Mouse (Mus musculus) liver, postnatal 0 days (tissue): ENCODE measurements around the gene Aurkb. TPM values are rescaled to one million over a fixed set of nuclear protein-coding genes. Genes with fewer than 3 reads are reported as not detected.
"Not testable (repeated sequence)": the region's sequence is repeated elsewhere in the genome, so short reads cannot be mapped to it uniquely, and the experiment has no call there.

Experiments used
- ATAC-seq: fragments of 200-750 bp; cut with Nextera tagmentation; 2 replicates; pipeline ENCODE4 v1.8.0; 2017; ENCODE audit warnings: mild to moderate bottlenecking, moderate library complexity
- DNase-seq: peaks from one replicate; pipeline ENCODE4 v3.0.0-alpha.2; 2016
- H3K27ac ChIP-seq: fragments of 300-500 bp; sonication (generic); 2 replicates; pipeline ENCODE4 v1.5.1; 2014; ENCODE audit warnings: antibody characterized with exemption, moderate library complexity, mild to moderate bottlenecking, low read depth
- H3K27me3 ChIP-seq: fragments of 300-500 bp; sonication (generic); 2 replicates; pipeline ENCODE4 v1.6.1; 2014; ENCODE audit warnings: low read length, control low read depth, mixed read lengths; ENCODE audit not compliant: insufficient read depth
- H3K36me3 ChIP-seq: fragments of 300-500 bp; sonication (generic); replicated peaks from 2 replicates; pipeline ENCODE4 v1.6.1; 2014; ENCODE audit warnings: mild to moderate bottlenecking, control low read depth, low read length, moderate library complexity, mixed read lengths; ENCODE audit not compliant: insufficient read depth
- H3K4me1 ChIP-seq: fragments of 300-500 bp; sonication (generic); 2 replicates; pipeline ENCODE4 v1.6.1; 2014; ENCODE audit warnings: antibody characterized with exemption, mild to moderate bottlenecking, control low read depth; ENCODE audit not compliant: insufficient read depth
- H3K4me2 ChIP-seq: fragments of 300-500 bp; sonication (generic); 2 replicates; pipeline ENCODE4 v1.6.1; 2014; ENCODE audit warnings: low read depth, mild to moderate bottlenecking, low read length, moderate library complexity, mixed read lengths
- H3K4me3 ChIP-seq: fragments of 300-500 bp; sonication (generic); 2 replicates; pipeline ENCODE4 v1.5.1; 2014; ENCODE audit warnings: low read depth, low read length
- H3K9ac ChIP-seq: fragments of 300-500 bp; sonication (generic); replicated peaks from 2 replicates; pipeline ENCODE4 v1.6.1; 2014; ENCODE audit warnings: mild to moderate bottlenecking, moderate library complexity
- H3K9me3 ChIP-seq: fragments of 300-500 bp; sonication (generic); 2 replicates; pipeline ENCODE4 v1.6.1; 2016; ENCODE audit warnings: mild to moderate bottlenecking, control low read depth, low read length, mixed read lengths
- CTCF ChIP-seq: sonication (generic); IDR thresholded peaks from 2 replicates; pipeline ENCODE4 v1.5.1; 2016; ENCODE audit warnings: antibody characterized with exemption, low read depth
- EP300 ChIP-seq: IDR thresholded peaks from 2 replicates; pipeline ENCODE4 v1.6.1; 2016; ENCODE audit warnings: antibody characterized with exemption, low read depth, mild to moderate bottlenecking
- WGBS: fragments of 180-500 bp; shearing (Covaris S2); extraction: QIAGEN DNeasy Blood & Tissue Kit; methylation state at CpG from one replicate; pipeline ENCODE4 v1.1.7; 2014; ENCODE audit not compliant: insufficient replicate concordance; 5-methylcytosine and 5-hydroxymethylcytosine counted together
- polyA plus RNA-seq: library from polyadenylated mRNA; unstranded; fragments of >200 nt; fragmentation: Nextera tagmentation; extraction: Ambion mirVana; gene quantifications from 2 replicates; pipeline ENCODE4 v1.2.1, GENCODE M21; 2015

Aurkb gene
- 41.3 and 45.9 TPM in 2 replicates for polyA plus RNA-seq

- Histone ChIP-seq H3K4me2 (peak within 1 kb of the TSS; percentile 93), H3K9ac (peak within 1 kb of the TSS; percentile 93), H3K27me3 (no peaks in the 10 kb centered on the region), H3K4me1 (peaks cover 19% of the 10 kb centered on the region), H3K27ac (peak within 1 kb of the TSS; percentile 93), H3K4me3 (peak within 1 kb of the TSS; percentile 92), H3K36me3 (peaks cover 32% of the 10 kb centered on the region), H3K9me3 (no peaks in the 10 kb centered on the region)
- ATAC-seq (peak; percentile 80), DNase-seq (peak; percentile 92)
- 0 out of 2 replicates have a peak, but pooled peaks have one; percentile 4 for TF ChIP-seq CTCF
- TF ChIP-seq EP300: no peak
- WGBS: under 1% methylated on average over 52 of the region's 54 CpGs
Observed at GRCm38 (mm10) chr11:69045531-69046394, at the start of gene Aurkb. Gene Aurkb, plus strand, starts transcription at chr11:69045647.

- WGBS: 76% methylated on average over 4 of the region's 4 CpGs
Observed at GRCm38 (mm10) chr11:68997080-68997479, 48.4 kb upstream of the Aurkb start.

GRCm38 (mm10) chr11:69002782-69003181, 42.7 kb upstream of the Aurkb start:
- H3K27me3 ChIP-seq, H3K9me3 ChIP-seq, H3K9ac ChIP-seq, H3K4me2 ChIP-seq, H3K27ac ChIP-seq, H3K4me3 ChIP-seq, H3K4me1 ChIP-seq, DNase-seq, ATAC-seq: not testable (repeated sequence)
- H3K36me3 ChIP-seq: peaks cover 48% of the 10 kb centered on the region
- 88% methylated on average over 4 of the region's 4 CpGs for WGBS

More at GRCm38 (mm10) chr11:68997080-68997479, 48.4 kb upstream of the Aurkb start:
- DNase-seq (no peak), ATAC-seq (no peak)
- no peaks in the 10 kb centered on the region for H3K9me3 ChIP-seq
- no peak overlapping the region for H3K4me2 ChIP-seq
- no peak overlapping the region for H3K4me3 ChIP-seq
- no peaks in the 10 kb centered on the region for H3K27me3 ChIP-seq
- H3K27ac ChIP-seq: no peak overlapping the region
- peak overlapping the region; percentile 11; the same call in 1 of the 2 replicates for H3K9ac ChIP-seq
- TF ChIP-seq EP300: no peak
- TF ChIP-seq CTCF: no peak
- H3K36me3 ChIP-seq: peaks cover 84% of the 10 kb centered on the region
- H3K4me1 ChIP-seq: no peaks in the 10 kb centered on the region

- Histone ChIP-seq H3K36me3 (peaks cover 40% of the 10 kb centered on the region), H3K27me3 (no peaks in the 10 kb centered on the region), H3K9ac (no peak overlapping the region), H3K4me2 (no peak overlapping the region), H3K4me3 (no peak overlapping the region), H3K9me3 (no peaks in the 10 kb centered on the region), H3K27ac (no peak overlapping the region), H3K4me1 (peaks cover 10% of the 10 kb centered on the region)
- DNase-seq (no peak), ATAC-seq (no peak)
- WGBS: 59% methylated on average over 4 of the region's 4 CpGs
- TF ChIP-seq EP300: no peak
- peak; percentile 45 for TF ChIP-seq CTCF
Observed at GRCm38 (mm10) chr11:69003592-69003991, 41.9 kb upstream of the Aurkb start.

- Histone ChIP-seq H3K4me3 (no peak overlapping the region), H3K9ac (no peak overlapping the region; the same call in 1 of the 2 replicates), H3K27ac (no peak overlapping the region), H3K9me3 (no peaks in the 10 kb centered on the region), H3K4me1 (peaks cover 10% of the 10 kb centered on the region), H3K4me2 (no peak overlapping the region), H3K36me3 (peaks cover 29% of the 10 kb centered on the region), H3K27me3 (no peaks in the 10 kb centered on the region)
- no peak for TF ChIP-seq CTCF
- TF ChIP-seq EP300: no peak
- DNase-seq (no peak), ATAC-seq (peak; percentile 32; the same call in 1 of the 2 replicates)
- 61% methylated on average over 7 of the region's 7 CpGs for whole genome bisulfite sequencing
Observed at GRCm38 (mm10) chr11:69005193-69005592, 40.3 kb upstream of the Aurkb start.

DNA sequence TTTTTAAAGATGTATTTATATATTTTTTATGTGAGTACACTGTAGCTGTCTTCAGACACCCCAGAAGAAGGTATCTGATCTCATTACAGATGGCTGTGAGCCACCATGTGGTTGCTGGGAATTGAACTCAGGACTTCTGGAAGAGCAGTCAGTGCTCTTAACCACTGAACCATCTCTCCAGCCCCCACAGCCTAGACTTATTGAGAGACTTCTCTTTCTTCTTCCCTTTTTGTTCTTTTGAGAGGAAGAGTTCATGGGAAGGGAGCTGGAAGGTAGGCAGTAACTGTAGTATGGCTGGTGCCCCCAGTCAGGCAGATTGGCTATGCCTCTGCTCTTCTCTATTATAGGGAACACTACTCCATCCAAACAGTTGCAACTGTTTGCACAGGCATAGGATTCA, 38.9 kb upstream of the Aurkb start:
- 0 out of 2 replicates have a peak overlapping the region, but pooled peaks have one; percentile 86 for H3K4me3 ChIP-seq
- H3K4me1 ChIP-seq: peaks cover 10% of the 10 kb centered on the region
- peaks cover 16% of the 10 kb centered on the region for H3K36me3 ChIP-seq
- not testable (repeated sequence) for DNase-seq, H3K9me3 ChIP-seq, H3K27me3 ChIP-seq, H3K9ac ChIP-seq, ATAC-seq, H3K27ac ChIP-seq, H3K4me2 ChIP-seq
